Mouse (Mus musculus) urinary bladder, postnatal 14 days (tissue): ENCODE measurements around the gene Eif2d.

ENCODE experiments used
- DNase-seq: peaks from one replicate; pipeline ENCODE4 v3.0.0; 2021; ENCODE audit warnings: low spot score

Eif2d gene

DNA sequence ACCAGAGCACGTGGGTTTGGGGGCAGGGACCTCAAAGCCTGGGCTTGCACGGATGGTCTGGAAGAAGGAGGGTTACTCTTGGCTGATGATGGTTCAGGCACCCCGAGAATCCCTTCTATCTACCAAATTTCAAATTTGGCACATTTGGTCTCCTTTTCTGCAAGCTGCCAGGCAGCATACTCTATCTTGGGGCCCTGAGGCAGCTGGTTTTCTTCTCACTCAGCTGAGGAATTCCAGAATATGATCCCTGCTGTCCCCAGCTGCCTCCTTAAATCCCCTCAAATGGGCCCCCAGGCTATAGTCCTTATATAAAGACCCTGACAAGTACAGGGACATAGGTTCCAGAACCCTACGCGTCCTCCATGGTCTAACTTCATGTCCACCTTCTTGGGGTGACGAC lies 60.4 kb downstream of the Eif2d start:
- DNase-seq = no peak

DNA sequence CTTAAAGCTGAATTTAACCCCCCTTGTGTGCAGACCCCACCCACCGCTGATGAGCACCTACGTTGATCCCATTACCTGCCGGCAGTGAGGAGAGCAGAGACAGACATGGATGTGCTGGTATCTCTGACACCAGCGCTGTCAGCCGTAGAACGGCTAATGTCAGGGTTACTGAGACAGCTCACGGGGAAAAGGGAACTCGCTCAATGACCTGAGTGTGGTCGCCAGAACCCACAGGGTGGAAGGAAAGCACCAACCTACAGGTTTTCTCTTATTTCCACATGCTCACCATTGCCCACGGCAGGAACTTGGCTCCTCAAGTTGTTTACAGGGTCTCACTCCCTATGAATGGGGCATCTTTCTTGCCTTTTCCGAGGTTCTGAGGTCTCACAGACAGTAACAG lies 66.0 kb downstream of the Eif2d start:
- DNase-seq = no peak

GRCm38 (mm10) chr1:131221822-131222590 lies 69.0 kb downstream of the Eif2d start:
- DNase-seq = no peak

- DNase-seq = no peak
Measured at GRCm38 (mm10) chr1:131223345-131223744, 70.4 kb downstream of the Eif2d start.

GRCm38 (mm10) chr1:131224848-131225471 lies 72.0 kb downstream of the Eif2d start:
- DNase-seq = no peak

DNA sequence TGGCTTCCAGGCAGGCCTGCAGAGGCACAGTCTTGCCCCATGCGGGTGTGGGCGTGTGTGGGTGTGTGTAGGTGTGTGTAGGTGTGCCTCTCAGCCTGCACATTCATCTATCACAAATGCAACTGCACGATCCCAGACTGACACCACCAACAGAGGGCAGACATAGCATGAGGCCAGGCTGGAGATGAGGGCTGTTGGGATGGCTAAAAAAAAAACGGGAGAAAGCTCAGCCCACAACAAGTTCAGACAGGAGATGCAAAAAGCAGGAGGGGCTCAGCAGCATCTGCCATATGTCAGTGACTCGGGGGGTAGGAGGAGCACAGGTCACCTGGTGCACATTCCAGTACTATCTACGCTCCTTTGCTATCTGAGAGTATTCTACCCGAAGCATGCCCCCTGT lies 75.2 kb downstream of the Eif2d start:
- peak; percentile 52 for DNase-seq

DNA sequence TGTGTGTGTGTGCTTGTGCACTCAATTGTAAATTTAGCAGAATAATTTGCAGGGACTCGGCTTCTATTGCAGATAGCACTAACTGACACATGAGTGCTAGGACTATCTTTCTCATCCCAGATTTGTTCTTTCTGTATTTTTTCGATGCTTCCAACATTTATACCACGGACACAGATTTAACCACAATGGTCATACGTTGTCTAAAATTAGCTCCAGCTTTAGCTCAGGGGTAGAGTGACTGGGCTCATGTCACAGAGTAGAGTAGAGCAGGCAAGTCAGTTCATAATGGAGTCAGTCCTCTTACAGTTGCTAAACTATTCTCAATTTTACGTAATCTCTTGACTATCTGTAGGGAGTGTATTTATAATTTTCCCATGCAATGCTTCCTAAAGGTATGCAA lies 75.7 kb downstream of the Eif2d start:
- no peak for DNase-seq

- no peak for DNase-seq
Measured at GRCm38 (mm10) chr1:131233527-131233926, 80.5 kb downstream of the Eif2d start.

DNA sequence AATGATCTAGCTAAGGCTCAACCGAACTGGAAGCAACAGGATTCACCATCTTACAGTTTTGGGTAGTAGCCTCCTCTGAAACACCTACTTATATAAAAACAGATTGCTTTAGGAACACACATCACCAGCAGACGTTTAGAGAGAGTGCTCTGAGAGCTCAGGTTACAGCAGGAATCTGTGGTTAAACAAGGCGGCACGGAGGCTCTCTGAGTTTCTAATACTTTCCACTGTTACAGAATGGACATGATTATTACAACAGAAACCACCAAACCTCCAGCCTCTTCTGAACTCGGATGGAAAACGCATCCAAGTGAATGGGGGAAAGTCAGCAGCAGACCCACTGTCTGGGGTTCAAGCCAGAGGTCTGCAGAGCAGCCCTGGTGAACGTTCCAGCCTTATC lies 83.1 kb downstream of the Eif2d start:
- DNase-seq = no peak
